Mouse (Mus musculus) megakaryocyte, embryonic 14.5 days (primary cell): ENCODE measurements at regions not wholly inside any gene's neighbourhood (a gene's known extent, or its start where the extent isn't known, plus 50 kb on each side); places are given as distances from the start of the nearest gene placed in this dataset.

Source experiments
- FLI1 ChIP-seq: IDR thresholded peaks from 2 replicates; pipeline ENCODE4 v1.6.1; 2012; ENCODE audit warnings: low read length, inconsistent platforms, mixed read lengths
- GATA1 ChIP-seq: IDR thresholded peaks from 3 replicates; pipeline ENCODE4 v1.6.1; 2012; ENCODE audit warnings: mixed read lengths, low read length, inconsistent platforms, borderline replicate concordance

DNA sequence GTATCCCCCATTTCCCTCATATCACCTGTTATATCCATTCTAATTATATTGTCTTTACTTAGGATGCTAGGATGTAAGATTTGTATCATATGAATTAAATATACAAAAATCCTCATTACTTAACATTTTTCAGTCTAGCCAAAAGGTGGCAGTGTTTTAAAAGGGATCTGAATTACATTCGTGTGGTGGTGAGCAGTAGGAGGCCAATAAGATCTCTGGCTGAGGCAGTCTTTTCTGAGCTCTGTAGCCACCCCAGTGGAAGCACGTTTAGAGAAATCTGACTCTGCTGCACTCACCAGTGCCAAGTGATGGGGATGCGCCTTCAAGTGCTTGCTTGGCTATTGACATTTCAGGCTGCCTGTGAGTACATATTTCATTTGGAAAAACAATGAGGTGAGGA, 372.6 kb downstream of the Dad1 start:
- TF ChIP-seq GATA1 (no peak), FLI1 (no peak)
